Mouse (Mus musculus) layer of hippocampus, postnatal 25 days (tissue): Measurements from ENCODE around the gene Mfsd14a. TPM values are rescaled to one million over a fixed set of nuclear protein-coding genes. Genes with fewer than 3 reads are reported as not detected.

Experiments used
- DNase-seq, 2 experiments: peaks; one replicate each; pipeline ENCODE4 v3.0.0; 2022; ENCODE audit warnings: mixed read lengths in 2 of 2, low spot score in 1 of 2; ENCODE audit errors: extremely low spot score in 1 of 2
- total RNA-seq, 2 experiments: library from RNA; stranded (reverse); gene quantifications; 2 replicates each; pipeline ENCODE4 v1.2.3; 2021

Mfsd14a gene
- total RNA-seq, 2 experiments from 2014 or later, result 59.0 to 62.6 TPM

DNA sequence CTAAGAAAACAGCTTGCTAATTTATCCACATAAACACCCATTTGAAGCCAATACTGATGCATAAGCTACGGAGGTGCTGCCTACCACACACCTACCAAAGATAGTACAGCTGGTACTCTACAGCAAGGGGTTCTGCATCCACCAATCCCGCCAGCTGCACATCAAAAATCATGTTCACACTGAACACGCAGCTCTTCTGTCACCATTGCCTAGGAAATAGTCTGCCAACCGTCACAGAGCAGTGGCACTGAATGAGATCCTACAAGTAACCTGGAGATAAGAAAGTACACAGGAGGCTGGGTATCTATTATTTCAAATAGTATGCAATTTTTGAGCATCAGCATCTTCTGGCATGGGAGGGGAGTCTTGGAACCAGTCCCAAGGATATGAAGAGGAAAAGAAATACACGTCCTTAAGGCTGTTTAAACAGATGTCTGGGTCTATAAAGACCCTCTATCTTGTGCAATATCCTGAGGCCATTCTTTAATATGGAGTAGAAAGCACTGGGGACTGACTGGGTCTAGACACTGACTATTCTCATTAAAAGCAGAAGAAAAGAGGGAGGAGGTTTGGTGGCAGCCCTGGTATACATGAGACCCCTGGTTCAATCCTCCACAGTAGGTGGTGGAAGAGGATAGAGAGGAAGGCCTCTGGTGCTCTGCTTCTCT lies 9.1 kb downstream of the Mfsd14a start:
- no peak for DNase-seq

DNA sequence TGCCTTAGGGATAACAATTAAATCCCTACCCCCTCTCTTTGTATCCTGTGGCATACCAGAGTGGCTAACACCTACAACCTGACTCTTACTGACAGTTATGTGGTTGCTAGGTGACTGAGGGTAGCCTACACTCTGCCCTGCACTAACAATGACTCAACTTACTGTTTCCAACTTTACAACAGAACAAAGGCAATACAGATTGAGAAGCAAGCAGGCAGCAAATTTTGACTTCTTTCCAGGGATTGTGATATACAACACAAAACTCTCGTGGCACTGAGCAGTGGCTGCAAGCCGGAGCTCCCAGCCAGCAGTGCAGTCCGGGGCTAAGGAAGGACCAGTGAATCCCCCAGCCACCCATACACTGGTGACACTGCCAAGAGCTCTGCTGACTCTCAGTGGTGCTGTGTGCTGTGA lies 10.4 kb downstream of the Mfsd14a start:
- DNase-seq, result no peak

DNA sequence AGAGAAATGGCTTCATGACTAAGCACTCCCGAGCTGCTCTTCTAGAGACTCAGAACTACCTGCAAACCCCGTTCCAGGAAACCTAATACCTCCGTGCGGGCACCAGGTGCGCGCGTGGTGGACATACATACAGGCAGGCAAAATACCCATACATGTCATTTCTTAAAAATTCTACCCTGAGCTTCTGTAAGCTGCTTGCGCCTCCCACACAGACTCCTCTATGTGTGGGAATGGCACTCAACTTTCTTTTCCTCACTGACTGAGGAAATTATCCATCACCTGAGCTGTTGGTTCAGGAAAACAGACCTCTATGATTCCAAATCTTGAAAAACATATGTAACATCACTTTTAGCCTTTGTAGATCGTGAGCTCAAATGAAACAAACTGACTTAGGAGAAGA lies 11.8 kb downstream of the Mfsd14a start:
- DNase-seq, result no peak

DNA sequence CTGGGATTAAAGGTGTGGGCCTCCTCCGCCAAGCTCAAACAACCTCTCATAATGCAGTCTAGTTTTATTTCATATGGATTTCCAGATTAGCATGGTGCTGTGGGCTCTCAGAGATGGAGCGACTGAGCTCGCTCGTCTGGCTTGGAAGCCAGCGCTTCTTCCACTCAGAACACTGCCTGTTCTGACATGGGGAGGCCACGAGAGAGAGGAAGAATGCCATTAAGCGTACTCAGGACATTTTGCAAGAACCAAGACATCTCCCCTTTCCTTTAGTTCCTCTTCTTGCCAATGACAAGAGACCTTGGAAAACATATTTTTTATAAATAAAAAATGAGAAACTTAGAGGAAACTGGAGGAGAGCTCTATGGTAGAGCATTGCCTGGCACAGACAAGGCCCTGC lies 13.7 kb downstream of the Mfsd14a start:
- DNase-seq, result no peak

DNA sequence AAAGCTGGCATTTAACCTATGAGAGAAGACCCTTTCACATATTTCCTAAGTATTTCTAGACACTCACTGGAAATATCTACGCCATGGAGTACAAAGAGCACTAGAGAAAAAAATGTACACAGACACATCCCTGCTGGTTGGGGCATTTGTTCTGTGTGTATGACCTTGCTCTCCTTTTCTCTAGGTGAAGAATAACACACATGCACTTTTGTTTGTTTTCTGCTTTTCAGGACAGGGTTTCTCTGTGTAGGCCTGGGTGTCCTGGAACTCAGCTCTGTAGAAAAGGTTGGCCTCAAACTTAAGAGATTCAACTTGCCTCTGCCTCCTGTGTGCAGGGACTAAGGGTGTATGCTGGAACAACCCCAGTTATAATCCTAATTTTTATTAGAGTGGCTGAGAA lies 16.1 kb downstream of the Mfsd14a start:
- DNase-seq, result no peak

GRCm38 (mm10) chr3:116642373-116642772 lies 20.1 kb downstream of the Mfsd14a start:
- no peak for DNase-seq

DNA sequence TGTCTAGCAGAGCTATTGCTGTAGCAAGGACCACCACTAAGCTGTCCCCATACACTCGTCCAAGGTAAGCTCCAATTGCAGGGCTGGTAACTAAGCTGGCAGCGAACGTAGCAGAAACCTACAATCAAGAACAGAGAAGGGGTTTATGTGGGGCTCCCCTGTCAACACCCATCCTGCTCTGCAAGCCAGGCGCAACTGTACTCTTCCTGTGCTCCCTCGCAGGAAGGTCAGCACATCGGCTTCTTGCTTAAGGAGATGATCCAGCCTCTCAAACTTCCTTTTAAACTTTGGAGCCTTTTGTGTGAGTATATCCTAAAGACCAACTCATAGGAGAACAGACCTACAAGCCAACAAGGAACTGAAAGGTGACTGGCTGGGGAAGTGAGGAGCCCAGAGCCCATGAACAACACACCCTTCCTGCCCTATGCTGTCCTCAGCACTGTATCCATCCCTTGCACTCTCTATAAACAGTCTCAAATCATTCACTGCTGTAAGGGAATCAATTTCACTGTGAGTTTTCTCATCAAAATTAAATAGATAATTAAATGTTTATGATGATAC lies 20.6 kb downstream of the Mfsd14a start:
- no peak for DNase-seq

DNA sequence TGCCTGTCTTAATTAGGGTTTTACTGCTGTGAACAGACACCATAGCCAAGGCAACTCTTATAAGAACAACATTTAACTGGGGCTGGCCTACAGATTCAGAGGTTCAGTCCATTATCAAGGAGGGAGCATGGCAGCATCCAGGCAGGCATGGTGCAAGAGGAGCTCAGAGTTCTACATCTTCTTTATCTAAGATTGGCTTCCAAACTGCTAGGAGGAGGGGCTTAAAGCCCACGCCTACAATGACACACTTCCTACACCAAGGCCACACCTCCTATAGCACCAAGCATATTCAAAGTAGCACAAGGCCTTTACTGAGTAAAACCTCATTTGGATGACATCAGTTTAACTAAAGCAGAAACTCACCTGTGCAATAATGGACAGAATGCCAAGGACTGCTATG lies 22.5 kb downstream of the Mfsd14a start:
- no peak for DNase-seq

DNA sequence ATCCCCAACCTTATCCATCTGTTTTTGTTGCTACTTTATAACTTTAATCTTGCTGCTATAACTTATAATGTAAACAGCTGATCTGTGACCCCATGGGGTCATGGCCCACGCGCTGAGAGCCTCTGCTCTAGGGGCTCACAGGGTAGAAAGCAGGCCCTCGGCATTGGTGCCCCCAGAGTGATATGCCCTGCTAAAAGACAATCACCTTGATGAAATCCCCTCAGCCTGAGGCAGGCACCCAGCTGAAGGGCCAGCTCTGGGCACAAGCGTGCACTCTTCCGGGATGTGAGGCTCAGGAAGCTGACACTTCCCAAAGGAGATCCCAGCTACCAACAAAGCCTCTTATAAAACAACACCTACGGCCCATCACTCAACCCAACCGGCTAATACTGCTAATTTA lies 23.9 kb downstream of the Mfsd14a start:
- DNase-seq, result no peak

GRCm38 (mm10) chr3:116637693-116638476 lies 24.6 kb downstream of the Mfsd14a start:
- DNase-seq, result no peak

- DNase-seq, result no peak
Observed at GRCm38 (mm10) chr3:116635799-116636198, 26.7 kb downstream of the Mfsd14a start.

- DNase-seq, result no peak
Observed at GRCm38 (mm10) chr3:116634853-116635252, 27.6 kb downstream of the Mfsd14a start.

DNA sequence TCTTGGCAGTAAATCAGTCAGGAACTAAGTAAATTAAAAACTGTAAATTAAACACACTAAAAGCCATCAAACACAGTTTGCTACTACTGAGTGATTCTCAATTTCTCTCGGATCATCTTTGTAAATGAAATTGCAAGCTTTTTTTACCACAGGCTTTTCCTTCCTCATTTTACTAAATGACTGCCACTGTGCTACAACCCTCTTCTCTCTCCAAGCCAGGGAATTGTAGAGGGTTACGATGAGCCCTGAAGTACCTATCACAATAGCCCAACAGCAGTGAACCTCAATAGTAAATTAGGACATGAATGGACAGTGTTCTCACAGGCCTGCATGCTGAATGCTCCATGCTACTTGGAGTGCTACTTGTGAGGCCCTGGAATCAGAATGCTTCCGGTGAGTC lies 28.4 kb downstream of the Mfsd14a start:
- no peak for DNase-seq

DNA sequence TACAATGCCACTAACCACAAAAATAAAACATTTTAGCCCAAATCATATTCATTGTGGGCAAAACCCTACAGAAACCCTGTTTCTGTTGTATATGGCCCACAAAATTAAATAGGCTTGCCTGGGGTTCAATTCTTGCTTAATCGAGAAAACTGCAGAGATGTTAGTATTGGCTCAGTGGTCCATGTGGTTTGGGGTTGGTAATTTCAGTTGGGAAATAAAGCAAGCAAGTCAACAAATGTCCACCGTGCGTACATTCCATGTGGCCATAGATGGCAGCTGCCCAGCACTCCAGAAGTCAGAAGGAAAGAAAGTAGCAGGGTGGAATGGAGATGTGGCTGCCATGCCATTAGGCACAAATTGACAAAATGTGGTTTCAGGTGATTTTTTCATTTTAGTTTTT lies 29.5 kb downstream of the Mfsd14a start:
- no peak for DNase-seq

DNA sequence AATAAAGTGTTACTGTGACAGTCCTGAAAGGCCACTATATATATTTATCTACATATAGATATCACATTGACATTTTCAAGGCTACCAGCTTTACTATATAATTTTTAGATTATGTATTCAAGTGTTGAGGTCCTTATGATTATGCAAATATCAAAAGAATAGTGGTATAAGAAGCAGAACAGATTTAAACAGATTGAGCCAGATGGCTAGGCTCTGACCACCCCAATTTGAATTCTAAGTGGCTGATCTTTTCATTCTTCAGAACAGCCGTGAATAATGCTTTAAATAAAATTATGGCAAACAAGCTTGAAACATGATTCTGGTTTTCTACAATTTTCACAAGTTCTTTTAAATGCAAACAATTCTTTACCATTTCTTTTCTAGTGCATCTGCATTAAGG lies 31.0 kb downstream of the Mfsd14a start:
- DNase-seq, result no peak

DNA sequence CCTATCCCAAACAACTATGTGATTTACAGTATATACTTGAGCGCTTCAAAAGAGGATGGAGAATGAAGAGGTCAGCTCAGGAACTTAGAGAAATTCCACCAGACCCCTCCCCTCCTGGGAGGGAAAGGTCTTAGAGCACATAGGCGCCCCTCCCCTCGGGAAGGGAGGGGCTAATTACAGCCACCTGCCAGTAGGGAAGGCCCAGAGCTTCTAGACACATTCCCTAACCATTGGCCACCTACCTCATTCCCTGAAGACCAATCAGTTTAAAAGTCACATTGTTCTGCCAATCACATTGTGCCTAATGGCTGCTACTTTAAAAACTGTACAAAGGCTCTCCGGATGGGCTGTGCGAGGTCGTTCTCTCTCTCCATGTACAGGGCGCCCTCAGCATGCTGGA lies 39.8 kb downstream of the Mfsd14a start:
- no peak for DNase-seq

DNA sequence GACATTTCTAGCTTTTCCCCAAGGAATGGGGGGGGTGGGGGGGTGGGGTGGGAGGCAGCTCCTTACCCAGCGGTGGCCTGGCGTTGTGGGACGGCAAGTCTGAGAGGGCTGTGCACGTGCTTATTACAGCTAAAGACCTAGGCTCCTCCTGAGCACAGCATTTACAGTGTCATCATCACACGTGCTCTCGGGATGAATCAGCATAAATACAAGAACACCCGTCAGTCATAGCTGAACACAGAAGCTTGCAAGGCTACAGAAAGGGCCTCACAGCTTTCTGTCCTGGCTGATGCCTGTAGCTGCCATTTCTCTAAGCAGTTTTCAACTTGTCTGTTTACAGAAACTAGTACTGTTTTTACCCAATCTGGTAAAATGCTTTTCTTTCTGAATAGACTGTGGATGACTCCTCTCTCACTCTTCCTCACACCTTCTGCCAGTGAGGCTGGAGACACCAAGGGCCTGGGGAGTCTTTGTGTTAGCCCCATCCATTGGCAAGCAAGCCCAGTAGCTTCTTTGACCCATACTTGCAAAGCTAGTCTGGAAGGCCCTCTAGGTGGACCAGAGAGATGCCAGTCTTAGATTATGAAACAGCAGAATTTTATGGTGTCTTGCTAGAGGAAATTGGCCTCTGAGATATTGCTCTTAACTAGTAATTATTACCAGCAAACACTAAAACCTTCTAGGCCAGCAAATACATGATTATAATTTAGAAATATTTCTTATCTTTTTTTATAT lies 41.7 kb downstream of the Mfsd14a start:
- no peak for DNase-seq

DNA sequence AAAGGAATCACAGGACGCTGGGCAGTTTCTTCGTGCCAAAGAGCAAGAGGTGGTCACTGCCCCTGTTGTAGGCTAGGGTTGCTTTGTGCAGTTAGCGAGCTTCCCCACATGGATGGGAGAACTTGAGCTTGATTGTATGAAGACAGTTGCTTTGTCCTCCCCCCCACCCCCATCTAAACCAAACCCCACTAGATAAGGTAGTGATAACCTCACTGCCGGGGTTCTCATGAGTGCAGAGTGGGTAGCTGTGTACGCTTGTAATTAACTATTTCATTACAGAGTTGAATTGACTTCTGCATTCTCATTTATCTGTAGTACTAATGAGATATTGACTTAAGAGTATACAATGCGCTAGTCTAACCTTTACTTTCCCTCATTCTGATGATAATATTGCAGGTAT lies 43.6 kb downstream of the Mfsd14a start:
- DNase-seq, result no peak

DNA sequence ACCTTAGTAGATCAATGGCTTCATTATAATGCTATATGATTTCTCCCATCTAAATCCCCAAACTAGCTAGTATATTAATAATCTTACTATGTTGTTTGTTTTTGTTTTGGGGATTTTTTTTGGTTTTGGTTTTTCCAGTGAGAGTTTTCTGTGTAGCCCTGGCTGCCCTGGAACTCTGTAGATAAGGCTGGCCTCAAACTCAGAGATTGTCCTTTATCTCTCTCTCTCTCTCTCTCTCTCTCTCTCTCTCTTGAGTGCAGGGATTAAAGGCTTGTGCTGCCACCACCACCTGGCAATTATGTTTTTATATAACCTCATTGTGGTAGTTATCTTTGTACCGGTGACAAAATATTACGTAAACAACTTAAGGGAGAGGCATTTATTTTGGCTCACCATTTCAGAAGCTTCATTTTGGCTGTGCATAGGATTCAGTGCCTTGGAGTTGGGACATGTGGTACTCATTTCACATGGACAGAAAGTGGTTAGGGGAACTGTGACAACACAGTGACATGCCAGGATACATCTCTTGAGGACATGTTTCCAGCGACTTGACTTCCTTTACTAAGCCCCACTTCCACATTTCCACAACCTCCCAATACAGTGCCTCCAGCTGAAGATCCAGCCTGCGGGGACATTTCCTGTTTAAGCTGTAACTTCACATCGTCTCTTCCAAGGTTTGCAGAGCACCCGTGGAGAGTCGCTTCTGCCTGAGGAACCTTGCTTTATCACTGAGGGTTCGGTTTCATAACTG lies 47.0 kb downstream of the Mfsd14a start:
- DNase-seq, result no peak

GRCm38 (mm10) chr3:116614295-116614892 lies 48.1 kb downstream of the Mfsd14a start, which contains the start of gene Trmt13:
Trmt13 (minus strand) TSS chr3:116614587.
- DNase-seq, result no peak
